Mouse (Mus musculus) ovary, adult 10 weeks (tissue): ENCODE measurements around the gene Ceacam20. TPM values are rescaled to one million over a fixed set of nuclear protein-coding genes. Genes with fewer than 3 reads are reported as not detected.

Experiments
- polyA plus RNA-seq: library from polyadenylated mRNA; stranded (reverse); fragments of 350-450 nt; fragmentation: Illumina TruSeq; extraction: RNeasy Lipid Tissue Mini Kit (QIAGEN cat#74804); gene quantifications from one replicate; pipeline ENCODE4 v1.2.3, GENCODE M21; 2014

Ceacam20 gene
- polyA plus RNA-seq, result 1.00 TPM

DNA sequence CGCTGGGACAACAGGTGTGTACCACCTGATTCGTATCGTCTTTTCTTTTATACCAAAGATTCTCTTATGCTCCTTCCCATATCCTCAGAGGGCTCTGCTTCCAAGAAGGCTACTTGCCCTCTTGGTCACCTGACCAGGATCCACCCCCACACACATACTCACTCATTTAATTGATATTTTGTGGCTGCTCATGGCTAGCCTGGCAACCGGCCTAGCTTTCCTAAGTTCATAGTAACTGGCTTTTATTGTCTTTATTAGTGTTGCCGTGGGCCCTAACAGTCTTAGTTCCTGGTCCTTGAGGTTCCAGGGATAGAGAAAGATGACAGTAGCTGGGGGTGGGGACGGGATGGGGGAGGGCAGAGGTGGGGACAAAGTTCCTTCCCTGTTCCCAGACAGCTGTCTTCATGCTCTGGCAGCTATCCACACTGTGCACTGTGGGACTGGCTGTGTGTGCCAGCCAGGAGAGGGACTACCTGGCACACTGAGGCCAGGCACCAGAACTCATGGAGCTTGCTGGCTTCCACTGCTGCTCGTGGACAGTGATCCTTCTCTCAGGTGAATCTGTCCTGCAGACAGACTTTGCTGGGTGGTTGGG is at the start of gene Ceacam20:
TSS of gene Ceacam20 (plus strand) at position 428 of the 595 bp plus-strand sequence.

DNA sequence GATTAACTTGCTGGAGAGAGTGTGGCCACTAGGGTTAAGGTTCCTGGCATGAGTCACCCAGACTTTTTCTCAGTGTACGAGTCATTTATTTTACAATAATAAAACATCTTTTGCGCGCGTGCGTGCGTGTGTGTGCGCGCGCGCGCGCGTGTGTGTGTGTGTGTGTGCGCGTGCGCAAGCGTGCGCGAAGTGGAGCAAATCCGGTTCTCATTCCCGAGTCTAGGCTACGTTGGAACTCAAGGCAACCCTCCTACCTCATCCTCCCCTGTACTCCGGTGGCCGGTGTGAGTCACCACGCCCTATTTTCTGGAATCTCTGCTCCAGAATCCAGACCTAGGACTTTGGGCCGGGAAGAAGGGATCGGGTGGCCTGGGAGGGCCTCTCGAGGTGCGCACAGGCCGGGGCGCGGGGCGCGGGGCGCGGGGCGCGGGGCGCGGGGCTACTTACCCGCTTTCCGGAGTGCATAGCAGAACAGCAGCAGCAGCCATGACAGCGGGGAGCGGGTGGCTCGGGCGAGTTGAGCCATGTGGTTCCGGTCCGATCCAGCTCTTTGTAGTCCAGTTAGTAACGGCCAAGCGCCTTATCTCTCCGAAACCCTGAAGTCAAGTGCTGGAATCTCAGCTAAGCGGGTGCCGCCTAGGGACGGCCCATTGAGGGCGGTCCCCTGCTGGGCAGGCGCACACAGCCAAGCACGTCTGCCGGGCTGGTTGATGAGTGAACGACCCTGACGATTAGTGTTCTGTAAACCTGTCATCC is 44.5 kb upstream of the Ceacam20 start, which contains the start of gene Pvr:
TSS of gene Pvr (minus strand) at position 655 of the 756 bp plus-strand sequence.

GRCm38 (mm10) chr7:19950589-19950988 is 14.6 kb upstream of the Ceacam20 start, which contains the start of gene Igsf23:
Gene Igsf23 (minus strand): TSS chr7:19950756.

DNA sequence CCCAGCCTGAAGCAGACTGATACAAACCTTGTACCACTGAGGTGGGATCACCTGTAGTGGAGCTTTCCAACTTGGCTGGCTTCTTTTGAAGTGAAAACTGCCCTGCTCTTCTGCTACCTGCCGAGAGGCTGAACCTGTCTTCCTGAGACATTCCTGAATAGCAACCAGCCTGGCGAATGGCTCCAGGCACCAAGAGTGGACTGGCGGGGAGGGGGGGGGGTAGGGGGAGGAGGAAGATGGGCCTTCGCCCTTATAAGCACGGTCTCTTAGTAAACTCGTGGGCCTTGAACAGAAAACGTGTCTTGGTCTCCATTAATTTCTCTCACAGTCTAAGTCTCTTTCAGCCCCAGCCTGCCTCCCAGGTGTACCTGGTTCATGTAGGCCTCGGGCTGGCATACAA is 26.0 kb downstream of the Ceacam20 start, which contains the start of gene Nlrp9b:
TSS of gene Nlrp9b (plus strand) at position 301 of the 400 bp plus-strand sequence.

Other genes with a start within 250 kb of the Ceacam20 start
- 0.37 TPM for gene Tomm40, start 250.0 kb upstream of the Ceacam20 start, polyA plus RNA-seq
- gene Nectin2, start 214.9 kb upstream of the Ceacam20 start, polyA plus RNA-seq, result 7.6 TPM
- gene Bcam, start 194.4 kb upstream of the Ceacam20 start, polyA plus RNA-seq, result not detected
- not detected for gene Cblc, start 168.6 kb upstream of the Ceacam20 start, polyA plus RNA-seq
- gene Bcl3, start 142.6 kb upstream of the Ceacam20 start, polyA plus RNA-seq, result not detected
- gene Gm19345, start 113.4 kb upstream of the Ceacam20 start, polyA plus RNA-seq, result not detected
- not detected for gene Ceacam16, start 104.1 kb upstream of the Ceacam20 start, polyA plus RNA-seq
- gene Ceacam19, start 77.4 kb upstream of the Ceacam20 start, polyA plus RNA-seq, result not detected
- 34.4 TPM for gene Pvr, start 44.3 kb upstream of the Ceacam20 start, polyA plus RNA-seq
- not detected for gene Igsf23, start 14.7 kb upstream of the Ceacam20 start, polyA plus RNA-seq
- 83.2 TPM for gene Nlrp9b, start 26.1 kb downstream of the Ceacam20 start, polyA plus RNA-seq
- not detected for gene Vmn1r91, start 134.3 kb downstream of the Ceacam20 start, polyA plus RNA-seq
- gene Gm16442, start 157.2 kb downstream of the Ceacam20 start, polyA plus RNA-seq, result not detected
- not detected for gene Vmn1r93, start 173.7 kb downstream of the Ceacam20 start, polyA plus RNA-seq
- not detected for gene Vmn1r94, start 203.0 kb downstream of the Ceacam20 start, polyA plus RNA-seq
- not detected for gene Vmn1r95, start 228.3 kb downstream of the Ceacam20 start, polyA plus RNA-seq
- gene Gm6164, start 240.2 kb downstream of the Ceacam20 start, polyA plus RNA-seq, result not detected